Mouse (Mus musculus) heart, adult 9 months (tissue): ENCODE results near the gene Rplp1.

Experiments used
- DNase-seq, 2 experiments: peaks; one replicate each; pipeline ENCODE4 v3.0.0; 2022; ENCODE audit warnings: low spot score in 2 of 2

Rplp1 gene

GRCm38 (mm10) chr9:61914203-61914916 is at the start of gene Rplp1:
Gene Rplp1 (minus strand): TSS chr9:61914542.
- DNase-seq: peak; percentile 96 to 97

- no peak for DNase-seq
These were observed 49.0 kb upstream of the Rplp1 start for GRCm38 (mm10) chr9:61963356-61963755.

GRCm38 (mm10) chr9:61961181-61961580 is 46.8 kb upstream of the Rplp1 start:
- no peak for DNase-seq

- DNase-seq: peak; percentile 32 to 37
These were observed 46.4 kb upstream of the Rplp1 start for GRCm38 (mm10) chr9:61960753-61961152.

GRCm38 (mm10) chr9:61959921-61960569 is 45.7 kb upstream of the Rplp1 start:
- DNase-seq: no peak

GRCm38 (mm10) chr9:61954707-61955106 is 40.4 kb upstream of the Rplp1 start:
- DNase-seq: no peak

GRCm38 (mm10) chr9:61952241-61952640 is 37.9 kb upstream of the Rplp1 start:
- DNase-seq: no peak

GRCm38 (mm10) chr9:61947402-61948346 is 33.3 kb upstream of the Rplp1 start:
- DNase-seq: peak; percentile 70 to 73

GRCm38 (mm10) chr9:61946623-61947401 is 32.5 kb upstream of the Rplp1 start, which contains the start of gene Kif23:
Gene Kif23 (minus strand): TSS chr9:61946774.
- DNase-seq: peak; percentile 94 to 95

GRCm38 (mm10) chr9:61945973-61946611 is 31.8 kb upstream of the Rplp1 start:
- DNase-seq: no peak

GRCm38 (mm10) chr9:61941054-61941453 is 26.7 kb upstream of the Rplp1 start:
- DNase-seq: no peak

- no peak for DNase-seq
These were observed 19.0 kb upstream of the Rplp1 start for GRCm38 (mm10) chr9:61933333-61933732.

- no peak for DNase-seq
These were observed 17.7 kb upstream of the Rplp1 start for GRCm38 (mm10) chr9:61932009-61932408.

- no peak for DNase-seq
These were observed 10.8 kb upstream of the Rplp1 start for GRCm38 (mm10) chr9:61925086-61925660.

- DNase-seq: no peak
These were observed 6.0 kb upstream of the Rplp1 start for GRCm38 (mm10) chr9:61920331-61920730.

- DNase-seq: no peak
These were observed 5.1 kb upstream of the Rplp1 start for GRCm38 (mm10) chr9:61919464-61919863.

GRCm38 (mm10) chr9:61917436-61917835 is 3.1 kb upstream of the Rplp1 start:
- DNase-seq: no peak

GRCm38 (mm10) chr9:61916986-61917385 is 2.6 kb upstream of the Rplp1 start:
- no peak for DNase-seq

GRCm38 (mm10) chr9:61915393-61916005 is 1.2 kb upstream of the Rplp1 start:
- no peak for DNase-seq

GRCm38 (mm10) chr9:61914917-61915300 is 567 bp upstream of the Rplp1 start:
- no peak for DNase-seq
